Mouse (Mus musculus): Measurements from ENCODE around the gene Hsd17b13. TPM values are rescaled to one million over a fixed set of nuclear protein-coding genes. Genes with fewer than 3 reads are reported as not detected.

The Hsd17b13 gene
- polyA plus RNA-seq, 1 experiment from 2014 or later = 4.8 TPM

Other genes with a start within 250 kb of the Hsd17b13 start
- gene Klhl8, start 66.2 kb downstream of the Hsd17b13 start, polyA plus RNA-seq (2015; fragmentation: Nextera tagmentation; extraction: Ambion mirVana) = 11.9 and 14.7 TPM in 2 replicates
- 6.8 and 7.0 TPM in 2 replicates for gene Hsd17b11, start 44.5 kb upstream of the Hsd17b13 start, polyA plus RNA-seq (2015; fragmentation: Nextera tagmentation; extraction: Ambion mirVana)
- 62.8 and 64.6 TPM in 2 replicates for gene Nudt9, start 68.9 kb upstream of the Hsd17b13 start, polyA plus RNA-seq (2015; fragmentation: Nextera tagmentation; extraction: Ambion mirVana)
- not detected in 2 replicates for gene Gm17660, start 100.2 kb upstream of the Hsd17b13 start, polyA plus RNA-seq (2015; fragmentation: Nextera tagmentation; extraction: Ambion mirVana)
- gene Sparcl1, start 136.3 kb upstream of the Hsd17b13 start, polyA plus RNA-seq (2015; fragmentation: Nextera tagmentation; extraction: Ambion mirVana) = 274 and 291 TPM in 2 replicates
- not detected in 2 replicates for gene Dspp, start 193.3 kb upstream of the Hsd17b13 start, polyA plus RNA-seq (2015; fragmentation: Nextera tagmentation; extraction: Ambion mirVana)
- gene Dmp1, start 225.2 kb upstream of the Hsd17b13 start, polyA plus RNA-seq (2015; fragmentation: Nextera tagmentation; extraction: Ambion mirVana) = 0.80 and 0.86 TPM in 2 replicates